Mouse (Mus musculus) neutrophil, adult 59 days (primary cell): Measurements from ENCODE around the gene Osbp. TPM values are rescaled to one million over a fixed set of nuclear protein-coding genes. Genes with fewer than 3 reads are reported as not detected.

Experiments used
- total RNA-seq, 2 experiments: library from RNA; stranded (reverse); gene quantifications; 1 replicate in 1 of 2; 2 replicates in 1 of 2; pipeline ENCODE4 v1.2.4; 2023

Gene Osbp
- total RNA-seq, result 10 to 100 TPM; 40.7 to 41.3 TPM

GRCm38 (mm10) chr19:11965023-11965942 is at the start of gene Osbp:
Osbp (plus strand) TSS chr19:11965941.

GRCm38 (mm10) chr19:12041217-12041616 is 75.5 kb downstream of the Osbp start, which contains the start of gene Olfr1423:
Olfr1423 (minus strand) TSS chr19:12041317.

Other genes starting within 250 kb of the Osbp start
- not detected for gene Gif, start 218.4 kb upstream of the Osbp start, total RNA-seq
- 10 to 100 TPM; 16.3 to 16.5 TPM for gene Mrpl16, start 195.6 kb upstream of the Osbp start, total RNA-seq
- gene Stx3, start 146.5 kb upstream of the Osbp start, total RNA-seq, result 10 to 100 TPM; 15.2 to 19.7 TPM
- not detected for gene Olfr1417, start 126.7 kb upstream of the Osbp start, total RNA-seq
- gene Olfr1418, start 104.9 kb upstream of the Osbp start, total RNA-seq, result not detected
- not detected for gene Olfr1419, start 90.8 kb upstream of the Osbp start, total RNA-seq
- not detected for gene Olfr1420, start 79.4 kb upstream of the Osbp start, total RNA-seq
- 10 to 100 TPM; 30.7 to 37.8 TPM for gene Patl1, start 53.5 kb upstream of the Osbp start, total RNA-seq
- gene Olfr1423, start 75.4 kb downstream of the Osbp start, total RNA-seq, result not detected
- not detected for gene Olfr1424, start 96.7 kb downstream of the Osbp start, total RNA-seq
- not detected for gene Olfr1425, start 111.8 kb downstream of the Osbp start, total RNA-seq
- gene Olfr1426, start 126.1 kb downstream of the Osbp start, total RNA-seq, result not detected
- not detected for gene Olfr1427, start 137.4 kb downstream of the Osbp start, total RNA-seq
- gene Olfr1428, start 150.0 kb downstream of the Osbp start, total RNA-seq, result not detected
- gene Olfr76, start 157.3 kb downstream of the Osbp start, total RNA-seq, result not detected
- gene Olfr1555-ps1, start 204.2 kb downstream of the Osbp start, total RNA-seq, result not detected
- not detected for gene Olfr1431, start 234.7 kb downstream of the Osbp start, total RNA-seq